Mouse (Mus musculus) neutrophil, adult 5-6 weeks (primary cell): ENCODE data around the gene Srsf11. TPM values are rescaled to one million over a fixed set of nuclear protein-coding genes. Genes with fewer than 3 reads are reported as not detected.

Experiments used
- ATAC-seq: fragments of 151-379, 151-347 bp; 2 replicates; pipeline ENCODE4 v1.8.0; 2017; ENCODE audit warnings: mild to moderate bottlenecking, moderate TSS enrichment; ENCODE audit not compliant: insufficient number of reproducible peaks, poor library complexity, low FRiP score, severe bottlenecking; ENCODE audit errors: extremely low read depth
- total RNA-seq: library from RNA; stranded (forward); fragments of 200-1000 nt; gene quantifications from 2 replicates; pipeline ENCODE4 v1.2.3, GENCODE M21; 2017

Gene Srsf11
- total RNA-seq, 1 experiment from 2014 or later: 378 TPM

- no peak for ATAC-seq
These were observed 37.6 kb downstream of the Srsf11 start for GRCm38 (mm10) chr3:157998742-157999369.

- ATAC-seq: no peak
These were observed 40.7 kb downstream of the Srsf11 start for GRCm38 (mm10) chr3:157995726-157996125.

DNA sequence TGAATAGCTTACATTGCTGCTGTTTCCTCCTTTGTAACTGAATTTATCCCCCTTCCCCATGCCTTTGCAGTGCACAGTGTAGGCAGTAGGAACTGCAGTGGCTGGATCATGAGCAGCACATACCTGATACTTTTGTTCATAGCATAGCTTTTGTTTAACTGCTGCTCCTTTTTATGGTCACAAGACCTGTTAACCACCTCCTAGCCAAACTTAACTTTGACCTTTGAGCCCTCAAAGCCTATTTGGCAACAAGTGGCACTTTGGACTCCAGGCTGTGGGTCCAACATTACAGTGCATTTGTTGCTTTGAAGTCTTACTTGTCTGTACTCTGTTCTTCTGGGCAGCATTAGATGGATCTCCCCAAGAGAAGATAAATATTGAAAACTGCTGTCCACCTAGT, 43.1 kb downstream of the Srsf11 start:
- ATAC-seq: no peak

DNA sequence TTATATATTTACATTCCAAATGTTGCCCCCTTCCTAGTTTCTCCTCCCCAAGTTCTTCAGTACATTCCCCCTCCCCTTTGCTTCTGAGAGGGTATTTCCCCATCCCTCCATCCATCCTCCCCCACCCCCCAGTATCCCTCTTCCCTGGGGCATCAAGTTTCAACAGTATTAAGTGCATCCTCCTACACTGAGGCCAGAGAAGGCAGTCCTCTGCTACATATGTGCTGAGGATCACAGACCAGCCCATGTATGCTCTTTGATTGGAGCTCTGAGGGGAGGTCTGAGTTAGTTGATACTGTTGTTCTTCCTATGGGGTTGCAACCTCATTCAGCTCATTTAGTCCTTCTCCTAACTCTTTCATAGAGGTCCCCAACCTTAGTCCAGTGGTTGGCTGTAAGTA, 56.8 kb downstream of the Srsf11 start:
- ATAC-seq: no peak

- no peak for ATAC-seq
These were observed 63.2 kb downstream of the Srsf11 start for GRCm38 (mm10) chr3:157973236-157973635.

- no peak for ATAC-seq
These were observed 65.3 kb downstream of the Srsf11 start for GRCm38 (mm10) chr3:157971151-157971550.

Other genes with a start within 250 kb of the Srsf11 start
- 0.98 TPM in 1 of 2 replicates, not detected in the other for gene Cth, start 111.6 kb downstream of the Srsf11 start, total RNA-seq
- 78.0 and 80.0 TPM in 2 replicates for gene Ankrd13c, start 89.4 kb downstream of the Srsf11 start, total RNA-seq
- 15.0 and 23.8 TPM in 2 replicates for gene Lrrc40, start within 50 bp of the Srsf11 start, total RNA-seq